Mouse (Mus musculus) liver, embryonic 14 days (tissue): ENCODE measurements around the gene Tnfrsf17. TPM values are rescaled to one million over a fixed set of nuclear protein-coding genes. Genes with fewer than 3 reads are reported as not detected.

Experiments used
- polyA plus RNA-seq: library from polyadenylated mRNA; depleted of rRNA; stranded (reverse); fragments of >200 nt; gene quantifications from 2 replicates; pipeline ENCODE4 v1.2.3, GENCODE M21; 2012; rRNA removed

Tnfrsf17 gene
- 0.08 TPM in 1 of 2 replicates, not detected in the other for polyA plus RNA-seq

GRCm38 (mm10) chr16:11313512-11313911, at the start of gene Tnfrsf17:
TSS of gene Tnfrsf17 (plus strand) at chr16:11313812.

GRCm38 (mm10) chr16:11322409-11323323, 9.1 kb downstream of the Tnfrsf17 start, which contains the start of gene Snx29:
TSS of gene Snx29 (plus strand) at chr16:11322908.

Other genes with a start within 250 kb of the Tnfrsf17 start
- 10.7 and 15.4 TPM in 2 replicates for gene Litaf, start 247.7 kb upstream of the Tnfrsf17 start, polyA plus RNA-seq
- gene Txndc11, start 179.2 kb upstream of the Tnfrsf17 start, polyA plus RNA-seq = 8.3 and 9.6 TPM in 2 replicates
- 58.7 and 64.6 TPM in 2 replicates for gene Zc3h7a, start 137.4 kb upstream of the Tnfrsf17 start, polyA plus RNA-seq
- gene Rsl1d1, start 110.5 kb upstream of the Tnfrsf17 start, polyA plus RNA-seq = 49.0 and 54.7 TPM in 2 replicates
- gene Gspt1, start 59.5 kb upstream of the Tnfrsf17 start, polyA plus RNA-seq = 44.3 and 44.6 TPM in 2 replicates
- gene Snx29, start 9.1 kb downstream of the Tnfrsf17 start, polyA plus RNA-seq = 1.5 and 1.7 TPM in 2 replicates